Mouse (Mus musculus) intestine, embryonic 15.5 days (tissue): Measurements from ENCODE around the gene Wnt9b. TPM values are rescaled to one million over a fixed set of nuclear protein-coding genes. Genes with fewer than 3 reads are reported as not detected.

Experiments used
- ATAC-seq: fragments of 200-750 bp; cut with Nextera tagmentation; 2 replicates; pipeline ENCODE4 v1.8.0; 2017; ENCODE audit warnings: moderate TSS enrichment, moderate library complexity
- H3K27ac ChIP-seq: fragments of 300-500 bp; sonication (generic); 2 replicates; pipeline ENCODE4 v1.5.1; 2015; ENCODE audit warnings: mild to moderate bottlenecking, inconsistent platforms
- H3K27me3 ChIP-seq: fragments of 300-500 bp; sonication (generic); replicated peaks from 2 replicates; pipeline ENCODE4 v1.6.1; 2015; ENCODE audit warnings: inconsistent platforms
- H3K36me3 ChIP-seq: fragments of 300-500 bp; sonication (generic); 2 replicates; pipeline ENCODE4 v1.6.1; 2015; ENCODE audit warnings: inconsistent platforms
- H3K4me1 ChIP-seq: fragments of 300-500 bp; sonication (generic); replicated peaks from 2 replicates; pipeline ENCODE4 v1.6.1; 2015; ENCODE audit warnings: inconsistent platforms
- H3K4me2 ChIP-seq: fragments of 300-500 bp; sonication (generic); replicated peaks from 2 replicates; pipeline ENCODE4 v1.6.1; 2015; ENCODE audit warnings: mild to moderate bottlenecking, inconsistent platforms
- H3K4me3 ChIP-seq: fragments of 300-500 bp; sonication (generic); replicated peaks from 2 replicates; pipeline ENCODE4 v1.5.1; 2015; ENCODE audit warnings: inconsistent platforms
- H3K9ac ChIP-seq: fragments of 300-500 bp; sonication (generic); 2 replicates; pipeline ENCODE4 v1.6.1; 2015; ENCODE audit warnings: inconsistent platforms
- H3K9me3 ChIP-seq: fragments of 300-500 bp; sonication (generic); 2 replicates; pipeline ENCODE4 v1.6.1; 2016; ENCODE audit warnings: inconsistent platforms
- WGBS: fragments of 180-500 bp; shearing (Covaris S2); methylation state at CpG from one replicate; pipeline ENCODE4 v1.1.7; 2015; 5-methylcytosine and 5-hydroxymethylcytosine counted together
- polyA plus RNA-seq: library from polyadenylated mRNA; unstranded; fragments of >200 nt; fragmentation: Nextera tagmentation; extraction: Ambion mirVana; gene quantifications from 2 replicates; pipeline ENCODE4 v1.2.1, GENCODE M21; 2015

Wnt9b gene
- polyA plus RNA-seq, 1 experiment from 2014 or later = 0.04 TPM

- H3K9ac ChIP-seq = no peak overlapping the region
- no peak overlapping the region for H3K27ac ChIP-seq
- no peak overlapping the region for H3K4me3 ChIP-seq
- no peaks in the 10 kb centered on the region for H3K4me1 ChIP-seq
- H3K9me3 ChIP-seq = no peaks in the 10 kb centered on the region
- no peak for ATAC-seq
- no peaks in the 10 kb centered on the region for H3K27me3 ChIP-seq
- no peak overlapping the region for H3K4me2 ChIP-seq
- WGBS = 75% methylated on average over 1 of the region's 1 CpGs
- peaks cover 8% of the 10 kb centered on the region for H3K36me3 ChIP-seq
These were observed 58.6 kb downstream of the Wnt9b start for GRCm38 (mm10) chr11:103691036-103691435.

DNA sequence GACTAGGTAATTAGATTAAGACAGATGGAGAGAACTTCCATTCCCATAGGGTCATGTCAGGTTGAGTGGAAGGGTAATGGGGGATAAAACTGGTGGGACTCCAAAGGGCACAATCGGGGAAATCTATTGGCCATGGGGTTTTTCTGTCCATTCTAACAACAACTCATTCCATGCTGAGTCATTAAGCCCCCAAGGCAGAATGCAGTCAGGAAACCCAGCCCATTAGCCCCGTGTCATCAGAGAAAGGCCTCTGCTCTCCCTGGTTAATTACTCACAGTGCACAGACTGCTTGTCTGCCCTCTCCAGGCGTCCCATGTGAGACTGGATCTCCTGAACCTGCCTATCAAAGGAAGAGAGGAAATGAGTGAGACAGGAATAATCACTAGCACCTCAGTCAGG lies 60.6 kb downstream of the Wnt9b start:
- H3K4me2 ChIP-seq = no peak overlapping the region
- H3K4me3 ChIP-seq = no peak overlapping the region
- no peak overlapping the region for H3K9ac ChIP-seq
- 41% methylated on average over 3 of the region's 3 CpGs for WGBS
- peaks cover 21% of the 10 kb centered on the region for H3K36me3 ChIP-seq
- no peaks in the 10 kb centered on the region for H3K9me3 ChIP-seq
- no peak for ATAC-seq
- no peak overlapping the region for H3K27ac ChIP-seq
- 0 out of 2 replicates have a peak, but pooled peaks cover 3% of the 10 kb centered on the region for H3K4me1 ChIP-seq
- no peaks in the 10 kb centered on the region for H3K27me3 ChIP-seq

GRCm38 (mm10) chr11:103688271-103688979 lies 61.2 kb downstream of the Wnt9b start:
- Histone ChIP-seq H3K9ac (0 out of 2 replicates have a peak overlapping the region, but pooled peaks have one; percentile 21), H3K4me3 (no peak overlapping the region), H3K4me1 (0 out of 2 replicates have a peak, but pooled peaks cover 3% of the 10 kb centered on the region), H3K27me3 (no peaks in the 10 kb centered on the region), H3K27ac (no peak overlapping the region), H3K9me3 (no peaks in the 10 kb centered on the region), H3K4me2 (no peak overlapping the region), H3K36me3 (peaks cover 25% of the 10 kb centered on the region)
- 62% methylated on average over 6 of the region's 6 CpGs for WGBS
- ATAC-seq = no peak

GRCm38 (mm10) chr11:103686706-103687105 lies 62.9 kb downstream of the Wnt9b start:
- Histone ChIP-seq H3K36me3 (peaks cover 36% of the 10 kb centered on the region), H3K4me2 (no peak overlapping the region), H3K9me3 (no peaks in the 10 kb centered on the region), H3K4me3 (no peak overlapping the region), H3K27ac (no peak overlapping the region), H3K27me3 (no peaks in the 10 kb centered on the region), H3K4me1 (0 out of 2 replicates have a peak, but pooled peaks cover 3% of the 10 kb centered on the region), H3K9ac (no peak overlapping the region)
- ATAC-seq = no peak
- WGBS = 87% methylated on average over 6 of the region's 6 CpGs

DNA sequence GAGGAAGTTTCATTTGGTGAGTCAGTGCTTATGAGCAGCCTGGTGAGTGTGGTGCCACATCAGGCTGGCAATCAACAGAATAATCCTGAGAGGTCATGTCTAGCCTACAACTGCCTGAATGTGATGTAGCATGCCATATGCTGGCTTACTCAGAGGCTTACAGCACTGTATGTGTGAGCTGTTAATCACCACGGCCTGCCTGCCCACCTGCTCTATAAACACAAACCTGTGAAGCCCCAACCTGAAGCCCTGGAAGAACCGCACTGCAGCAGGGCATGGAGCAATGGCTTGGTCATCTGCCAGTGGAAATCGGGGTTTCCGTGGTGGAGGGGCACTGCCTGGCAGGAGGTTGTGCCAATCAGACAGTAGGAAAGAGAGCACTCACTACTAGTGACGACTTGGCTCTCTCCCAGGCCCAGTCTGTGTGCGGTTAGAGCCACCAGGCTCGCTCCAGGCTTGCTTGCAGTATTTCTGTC lies 64.3 kb downstream of the Wnt9b start:
- peaks cover 39% of the 10 kb centered on the region for H3K36me3 ChIP-seq
- 89% methylated on average over 7 of the region's 7 CpGs for WGBS
- H3K27ac ChIP-seq = no peak overlapping the region
- H3K9me3 ChIP-seq = no peaks in the 10 kb centered on the region
- no peak overlapping the region for H3K9ac ChIP-seq
- H3K4me3 ChIP-seq = no peak overlapping the region
- H3K4me2 ChIP-seq = no peak overlapping the region
- H3K27me3 ChIP-seq = no peaks in the 10 kb centered on the region
- ATAC-seq = no peak
- H3K4me1 ChIP-seq = 0 out of 2 replicates have a peak, but pooled peaks cover 3% of the 10 kb centered on the region

DNA sequence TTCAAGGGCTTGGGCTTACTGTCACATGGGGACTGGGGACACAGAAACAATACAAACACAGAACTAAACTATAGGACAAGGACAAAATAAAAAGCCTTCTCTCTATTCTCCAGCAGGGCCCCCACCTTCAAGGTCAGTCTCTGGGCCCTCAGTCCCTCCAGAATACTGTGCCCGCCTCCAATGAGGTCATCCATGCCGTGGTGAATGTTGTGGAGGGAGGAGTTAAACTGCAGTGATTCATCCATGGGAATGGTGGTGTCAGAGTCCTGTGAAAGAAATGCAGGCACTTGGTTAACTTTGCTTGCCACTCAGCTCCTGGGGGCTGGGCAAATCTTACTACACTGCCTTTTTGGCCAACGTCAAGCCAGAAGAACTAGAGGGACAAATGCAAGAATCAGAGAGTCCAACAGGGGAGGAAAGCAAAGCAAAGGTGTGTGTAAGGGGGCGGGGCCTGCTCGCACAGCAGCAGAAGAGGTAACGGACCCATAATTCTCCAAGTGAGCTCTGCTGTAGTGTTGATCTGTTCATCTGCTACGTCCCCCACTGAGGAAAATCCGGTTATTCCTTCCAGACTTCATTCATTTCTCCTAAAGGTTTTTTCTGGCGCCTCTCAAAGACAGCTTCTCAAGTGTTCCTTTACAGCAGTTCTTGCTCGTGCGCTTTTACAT lies 65.8 kb downstream of the Wnt9b start:
- H3K9ac ChIP-seq = no peak overlapping the region
- H3K9me3 ChIP-seq = no peaks in the 10 kb centered on the region
- 76% methylated on average over 11 of the region's 11 CpGs for WGBS
- no peak overlapping the region for H3K27ac ChIP-seq
- H3K4me3 ChIP-seq = no peak overlapping the region
- H3K36me3 ChIP-seq = peaks cover 48% of the 10 kb centered on the region
- no peaks in the 10 kb centered on the region for H3K27me3 ChIP-seq
- ATAC-seq = peak; percentile 88
- 0 out of 2 replicates have a peak, but pooled peaks cover 3% of the 10 kb centered on the region for H3K4me1 ChIP-seq
- 0 out of 2 replicates have a peak overlapping the region, but pooled peaks have one; percentile 9 for H3K4me2 ChIP-seq

Other genes starting within 250 kb of the Wnt9b start
- not detected in 2 replicates for gene Lrrc37a, start 245.2 kb downstream of the Wnt9b start, polyA plus RNA-seq
- not detected in 2 replicates for gene Gm884, start 128.7 kb downstream of the Wnt9b start, polyA plus RNA-seq
- gene Lyzl6, start 110.9 kb downstream of the Wnt9b start, polyA plus RNA-seq = not detected in 2 replicates
- gene Rprml, start 100.3 kb downstream of the Wnt9b start, polyA plus RNA-seq = 0.44 and 0.52 TPM in 2 replicates
- gene Gosr2, start 51.9 kb downstream of the Wnt9b start, polyA plus RNA-seq = 65.3 and 70.7 TPM in 2 replicates
- 0.31 and 0.49 TPM in 2 replicates for gene Wnt3, start 24.3 kb upstream of the Wnt9b start, polyA plus RNA-seq
- gene Nsf, start 204.2 kb upstream of the Wnt9b start, polyA plus RNA-seq = 47.9 and 50.0 TPM in 2 replicates
- 43.6 and 48.2 TPM in 2 replicates for gene Arf2, start 216.9 kb upstream of the Wnt9b start, polyA plus RNA-seq